Mouse (Mus musculus) hindbrain, embryonic 12.5 days (tissue): ENCODE results near the gene Tmem176a. TPM values are rescaled to one million over a fixed set of nuclear protein-coding genes. Genes with fewer than 3 reads are reported as not detected.
"Not testable (repeated sequence)": the region's sequence is repeated elsewhere in the genome, so short reads cannot be mapped to it uniquely, and the experiment has no call there.

ENCODE experiments used
- ATAC-seq: fragments of 200-750 bp; cut with Nextera tagmentation; 2 replicates; pipeline ENCODE4 v1.8.0; 2017; ENCODE audit warnings: moderate TSS enrichment; ENCODE audit not compliant: low FRiP score
- H3K27ac ChIP-seq: fragments of 300-500 bp; sonication (generic); 2 replicates; pipeline ENCODE4 v1.5.1; 2016; ENCODE audit warnings: mild to moderate bottlenecking
- H3K27me3 ChIP-seq: fragments of 300-500 bp; sonication (generic); 2 replicates; pipeline ENCODE4 v1.6.1; 2016; ENCODE audit warnings: mild to moderate bottlenecking
- H3K36me3 ChIP-seq: fragments of 300-500 bp; sonication (generic); 2 replicates; pipeline ENCODE4 v1.6.1; 2016; ENCODE audit warnings: mild to moderate bottlenecking
- H3K4me1 ChIP-seq: fragments of 300-500 bp; sonication (generic); 2 replicates; pipeline ENCODE4 v1.6.1; 2016
- H3K4me2 ChIP-seq: fragments of 300-500 bp; sonication (generic); replicated peaks from 2 replicates; pipeline ENCODE4 v1.6.1; 2016; ENCODE audit warnings: mild to moderate bottlenecking
- H3K4me3 ChIP-seq: fragments of 300-500 bp; sonication (generic); 2 replicates; pipeline ENCODE4 v1.5.1; 2016; ENCODE audit warnings: mild to moderate bottlenecking
- H3K9ac ChIP-seq: fragments of 300-500 bp; sonication (generic); 2 replicates; pipeline ENCODE4 v1.6.1; 2016; ENCODE audit warnings: mild to moderate bottlenecking, moderate library complexity
- H3K9me3 ChIP-seq: fragments of 300-500 bp; sonication (generic); replicated peaks from 2 replicates; pipeline ENCODE4 v1.6.1; 2016; ENCODE audit warnings: mild to moderate bottlenecking
- WGBS: fragments of 180-500 bp; shearing (Covaris S2); methylation state at CpG from one replicate; pipeline ENCODE4 v1.1.7; 2016; 5-methylcytosine and 5-hydroxymethylcytosine counted together
- polyA plus RNA-seq: library from polyadenylated mRNA; unstranded; fragments of >200 nt; fragmentation: Nextera tagmentation; extraction: Ambion mirVana; gene quantifications from 2 replicates; pipeline ENCODE4 v1.2.1, GENCODE M21; 2016

Tmem176a gene
- polyA plus RNA-seq, 1 experiment from 2014 or later: 26.5 TPM

- not testable (repeated sequence) for ATAC-seq, H3K36me3 ChIP-seq, H3K9ac ChIP-seq, H3K4me3 ChIP-seq, H3K4me2 ChIP-seq, H3K9me3 ChIP-seq, H3K27ac ChIP-seq, H3K27me3 ChIP-seq
- 7% methylated on average over 1 of the region's 1 CpGs for WGBS
- peaks cover 14% of the 10 kb centered on the region for H3K4me1 ChIP-seq
Measured at GRCm38 (mm10) chr6:48866355-48866950, 25.7 kb downstream of the Tmem176a start.

- Histone ChIP-seq H3K36me3 (no peaks in the 10 kb centered on the region), H3K4me2 (no peak overlapping the region), H3K27ac (no peak overlapping the region), H3K4me1 (peaks cover 14% of the 10 kb centered on the region), H3K27me3 (no peaks in the 10 kb centered on the region; the same call in none of the 2 replicates), H3K4me3 (no peak overlapping the region), H3K9ac (no peak overlapping the region), H3K9me3 (no peaks in the 10 kb centered on the region)
- 36% methylated on average over 4 of the region's 4 CpGs for WGBS
- no peak for ATAC-seq
Measured at GRCm38 (mm10) chr6:48867158-48867557, 26.4 kb downstream of the Tmem176a start.

GRCm38 (mm10) chr6:48869774-48870173 lies 29.1 kb downstream of the Tmem176a start:
- H3K36me3 ChIP-seq: no peaks in the 10 kb centered on the region
- H3K4me3 ChIP-seq: no peak overlapping the region
- no peak overlapping the region for H3K4me2 ChIP-seq
- ATAC-seq: no peak
- 88% methylated on average over 2 of the region's 2 CpGs for WGBS
- H3K9me3 ChIP-seq: no peaks in the 10 kb centered on the region
- H3K27ac ChIP-seq: no peak overlapping the region
- no peak overlapping the region for H3K9ac ChIP-seq
- H3K4me1 ChIP-seq: peaks cover 14% of the 10 kb centered on the region
- H3K27me3 ChIP-seq: no peaks in the 10 kb centered on the region; the same call in none of the 2 replicates

GRCm38 (mm10) chr6:48872596-48872995 lies 31.9 kb downstream of the Tmem176a start, which contains the start of gene Aoc1:
Gene Aoc1 (plus strand): TSS chr6:48872896.
- 83% methylated on average over 5 of the region's 5 CpGs for WGBS
- peaks cover 4% of the 10 kb centered on the region; the same call in 1 of the 2 replicates for H3K4me1 ChIP-seq
- H3K27me3 ChIP-seq: no peaks in the 10 kb centered on the region; the same call in 1 of the 2 replicates
- no peaks in the 10 kb centered on the region for H3K9me3 ChIP-seq
- no peak within 1 kb of the TSS for H3K9ac ChIP-seq
- no peak for ATAC-seq
- H3K27ac ChIP-seq: no peak within 1 kb of the TSS
- H3K4me2 ChIP-seq: no peak within 1 kb of the TSS
- no peak within 1 kb of the TSS for H3K4me3 ChIP-seq
- no peaks in the 10 kb centered on the region for H3K36me3 ChIP-seq

GRCm38 (mm10) chr6:48874576-48874975 lies 33.9 kb downstream of the Tmem176a start:
- no peaks in the 10 kb centered on the region for H3K36me3 ChIP-seq
- no peak overlapping the region for H3K27ac ChIP-seq
- H3K4me1 ChIP-seq: peaks cover 2% of the 10 kb centered on the region; the same call in 1 of the 2 replicates
- ATAC-seq: no peak
- 79% methylated on average over 4 of the region's 4 CpGs for WGBS
- no peak overlapping the region for H3K9ac ChIP-seq
- no peak overlapping the region for H3K4me3 ChIP-seq
- no peak overlapping the region for H3K4me2 ChIP-seq
- no peaks in the 10 kb centered on the region for H3K9me3 ChIP-seq
- H3K27me3 ChIP-seq: no peaks in the 10 kb centered on the region; the same call in 1 of the 2 replicates

- Histone ChIP-seq H3K9ac (no peak overlapping the region), H3K9me3 (no peaks in the 10 kb centered on the region), H3K36me3 (no peaks in the 10 kb centered on the region), H3K27me3 (no peaks in the 10 kb centered on the region), H3K4me1 (peaks cover 2% of the 10 kb centered on the region; the same call in 1 of the 2 replicates), H3K4me2 (no peak overlapping the region), H3K27ac (no peak overlapping the region), H3K4me3 (no peak overlapping the region)
- no peak for ATAC-seq
- 84% methylated on average over 6 of the region's 6 CpGs for WGBS
Measured at GRCm38 (mm10) chr6:48875515-48875914, 34.8 kb downstream of the Tmem176a start.

GRCm38 (mm10) chr6:48876510-48877135 lies 35.9 kb downstream of the Tmem176a start:
- ATAC-seq: no peak
- no peak overlapping the region for H3K4me2 ChIP-seq
- WGBS: 47% methylated on average over 5 of the region's 5 CpGs
- no peaks in the 10 kb centered on the region for H3K27me3 ChIP-seq
- no peak overlapping the region for H3K27ac ChIP-seq
- no peaks in the 10 kb centered on the region for H3K36me3 ChIP-seq
- no peak overlapping the region for H3K9ac ChIP-seq
- peaks cover 2% of the 10 kb centered on the region; the same call in 1 of the 2 replicates for H3K4me1 ChIP-seq
- H3K4me3 ChIP-seq: no peak overlapping the region
- no peaks in the 10 kb centered on the region for H3K9me3 ChIP-seq

GRCm38 (mm10) chr6:48894203-48894602 lies 53.5 kb downstream of the Tmem176a start:
- 80% methylated on average over 4 of the region's 4 CpGs for WGBS
- Histone ChIP-seq H3K9ac (no peak overlapping the region), H3K27ac (no peak overlapping the region), H3K4me2 (no peak overlapping the region), H3K9me3 (0 out of 2 replicates have a peak, but pooled peaks cover 7% of the 10 kb centered on the region), H3K27me3 (no peaks in the 10 kb centered on the region), H3K36me3 (no peaks in the 10 kb centered on the region), H3K4me1 (no peaks in the 10 kb centered on the region), H3K4me3 (no peak overlapping the region)
- ATAC-seq: no peak

GRCm38 (mm10) chr6:48894938-48895818 lies 54.5 kb downstream of the Tmem176a start:
- 91% methylated on average over 8 of the region's 8 CpGs for WGBS

GRCm38 (mm10) chr6:48895941-48896340 lies 55.2 kb downstream of the Tmem176a start:
- no peak for ATAC-seq
- no peak overlapping the region for H3K9ac ChIP-seq
- H3K27me3 ChIP-seq: no peaks in the 10 kb centered on the region
- no peak overlapping the region for H3K4me2 ChIP-seq
- no peak overlapping the region for H3K27ac ChIP-seq
- 83% methylated on average over 5 of the region's 5 CpGs for WGBS
- H3K4me1 ChIP-seq: no peaks in the 10 kb centered on the region
- no peak overlapping the region for H3K4me3 ChIP-seq
- H3K36me3 ChIP-seq: no peaks in the 10 kb centered on the region
- H3K9me3 ChIP-seq: 0 out of 2 replicates have a peak, but pooled peaks cover 7% of the 10 kb centered on the region

More at GRCm38 (mm10) chr6:48894938-48895818, 54.5 kb downstream of the Tmem176a start:
- Histone ChIP-seq H3K27ac (no peak overlapping the region), H3K4me1 (no peaks in the 10 kb centered on the region), H3K27me3 (no peaks in the 10 kb centered on the region), H3K9ac (no peak overlapping the region), H3K36me3 (no peaks in the 10 kb centered on the region), H3K9me3 (0 out of 2 replicates have a peak, but pooled peaks cover 7% of the 10 kb centered on the region), H3K4me2 (no peak overlapping the region), H3K4me3 (no peak overlapping the region)
- no peak for ATAC-seq
